Comparison of ENCODE assay signal across 10 mouse cellular contexts in the genomic region with DNA sequence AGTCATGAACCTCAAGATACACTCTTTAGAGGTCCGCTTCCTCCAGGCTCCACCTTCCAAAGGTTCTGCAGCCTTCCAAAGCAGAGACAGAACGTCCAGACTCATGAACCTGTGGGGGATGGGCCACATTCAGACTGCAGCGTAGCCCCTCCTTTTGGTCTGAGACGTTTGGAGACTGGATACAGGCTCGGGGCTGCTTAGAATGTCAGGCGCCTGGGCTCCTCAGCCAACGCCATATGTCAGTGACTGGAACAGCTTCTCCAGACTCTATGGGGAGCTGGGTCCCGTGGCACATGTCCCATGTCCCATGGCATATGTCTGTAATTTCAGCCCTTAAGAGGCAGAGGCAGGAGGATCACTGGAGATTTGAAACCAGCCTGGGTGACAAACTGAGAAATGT.
"Had no signal": no experiment of that assay in that cellular context is flagged by ENCODE, and none has a peak within 500 bp of the region (broad histone marks: within the 10 kb centered on the region; RNA-seq: fewer than 3 reads in every experiment).

No protein-coding gene starts in this region.

- DNase-seq: kidney, postnatal 14 days; right cerebral cortex, adult 18-20 months; right cerebral cortex, postnatal 25 days; thymus, postnatal 4 days had no signal

- H3K27me3 ChIP-seq: limb, embryonic 15.5 days; liver, embryonic 12.5 days; lung, embryonic 15.5 days; midbrain, embryonic 12.5 days; neural tube, embryonic 15.5 days had no signal

- H3K4me1 ChIP-seq: limb, embryonic 15.5 days; liver, embryonic 12.5 days; midbrain, embryonic 12.5 days had no signal

- H3K36me3 ChIP-seq: limb, embryonic 15.5 days; liver, embryonic 12.5 days; lung, embryonic 15.5 days; midbrain, embryonic 12.5 days; neural tube, embryonic 15.5 days had no signal

- H3K27ac ChIP-seq: limb, embryonic 15.5 days; liver, embryonic 12.5 days; lung, embryonic 15.5 days; midbrain, embryonic 12.5 days; neural tube, embryonic 15.5 days; stomach, postnatal 0 days had no signal

- H3K4me3 ChIP-seq: limb, embryonic 15.5 days; liver, embryonic 12.5 days; lung, embryonic 15.5 days; midbrain, embryonic 12.5 days; neural tube, embryonic 15.5 days had no signal
